Mouse (Mus musculus) MEL (cell line): ENCODE measurements around the gene Prrxl1.

Experiments
- CTCF ChIP-seq, 3 experiments: IDR thresholded peaks in 2 of 3; conservative IDR thresholded peaks in 1 of 3; 2 replicates each; pipeline ENCODE4 v1.5.1; 2011 to 2012; ENCODE audit warnings: low read length in 3 of 3, low read depth in 2 of 3, mild to moderate bottlenecking in 2 of 3, improper control_type of control experiment in 1 of 3, inconsistent platforms in 1 of 3, mixed read lengths in 1 of 3, moderate library complexity in 1 of 3; ENCODE audit not compliant: control insufficient read depth in 1 of 3, insufficient read depth in 1 of 3, poor library complexity in 1 of 3, severe bottlenecking in 1 of 3
- MEF2A ChIP-seq: IDR thresholded peaks from 2 replicates; pipeline ENCODE4 v1.6.1; 2014; ENCODE audit warnings: low read depth, mild to moderate bottlenecking, inconsistent platforms, low read length, improper control_type of control experiment; ENCODE audit not compliant: poor library complexity, insufficient replicate concordance, severe bottlenecking; ENCODE audit errors: extremely low read depth
- NRF1 ChIP-seq: IDR thresholded peaks from 2 replicates; pipeline ENCODE4 v1.6.1; 2014; ENCODE audit warnings: low read depth, mild to moderate bottlenecking, inconsistent platforms, low read length, improper control_type of control experiment, moderate library complexity; ENCODE audit not compliant: poor library complexity, insufficient read depth, severe bottlenecking
- UBTF ChIP-seq: IDR thresholded peaks from 2 replicates; pipeline ENCODE4 v1.6.1; 2012; ENCODE audit warnings: low read depth, mild to moderate bottlenecking, inconsistent platforms, low read length, improper control_type of control experiment, moderate library complexity, borderline replicate concordance; ENCODE audit not compliant: insufficient read depth
- ZKSCAN1 ChIP-seq: IDR thresholded peaks from 2 replicates; pipeline ENCODE4 v1.6.1; 2012; ENCODE audit warnings: low read depth, mild to moderate bottlenecking, inconsistent platforms, low read length, improper control_type of control experiment, moderate library complexity

DNA sequence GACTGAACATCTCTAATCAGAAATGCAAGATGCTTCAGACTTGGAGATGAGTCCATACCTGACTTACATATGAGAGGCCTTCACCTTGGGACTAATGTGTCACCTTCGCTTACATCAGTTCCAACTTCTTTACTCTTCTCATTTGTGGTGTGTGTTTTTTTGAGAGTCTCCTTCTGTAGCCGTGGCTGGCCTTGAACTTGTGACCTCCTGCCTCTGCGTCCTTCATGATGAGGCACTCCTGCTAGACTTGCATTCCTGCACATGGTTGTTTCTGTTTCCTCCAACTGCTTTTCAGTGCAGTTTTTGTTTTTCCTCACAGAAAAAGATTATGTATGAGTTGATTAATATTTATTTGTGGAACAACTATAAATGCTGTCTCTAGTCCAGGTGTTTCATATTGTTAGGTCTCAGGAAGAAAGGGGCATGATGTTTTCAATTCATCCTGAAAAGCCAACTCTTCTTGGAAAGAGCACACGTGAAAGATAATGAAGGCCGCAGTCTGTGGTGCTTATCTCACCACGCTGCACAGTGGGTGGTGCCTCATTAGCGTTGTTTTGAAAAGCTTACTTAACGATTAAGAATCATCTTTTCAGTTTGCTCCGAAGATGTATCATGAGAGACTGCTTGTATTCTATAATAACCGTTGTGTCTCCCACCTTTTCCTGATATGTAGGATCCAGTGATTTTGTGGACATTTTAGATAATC is 45.9 kb upstream of the Prrxl1 start:
- TF ChIP-seq ZKSCAN1 (no peak), CTCF (IDR thresholded peaks at IDR 0.05 in 2 of 3, conservative IDR thresholded peaks at IDR 0.05 in 1 of 3; ENCODE audit: control insufficient read depth in 1 of 3, insufficient read depth in 1 of 3, low read depth in 2 of 3, low read length in 3 of 3, poor library complexity in 1 of 3, severe bottlenecking in 1 of 3) (no peak), MEF2A (no peak), UBTF (no peak), NRF1 (no peak)
